Mouse (Mus musculus) ovary, adult 18-20 months (tissue): ENCODE measurements at regions not wholly inside any gene's neighbourhood (a gene's known extent, or its start where the extent isn't known, plus 50 kb on each side); places are given as distances from the start of the nearest gene placed in this dataset.

ENCODE experiments used
- DNase-seq: peaks from one replicate; pipeline ENCODE4 v3.0.0; 2022; ENCODE audit warnings: low spot score, mixed read lengths

- no peak for DNase-seq
Observed at GRCm38 (mm10) chr2:123023918-123024317, 258.9 kb downstream of the Sqor start.

- no peak for DNase-seq
Observed at GRCm38 (mm10) chr2:123024380-123024779, 259.3 kb downstream of the Sqor start.

DNA sequence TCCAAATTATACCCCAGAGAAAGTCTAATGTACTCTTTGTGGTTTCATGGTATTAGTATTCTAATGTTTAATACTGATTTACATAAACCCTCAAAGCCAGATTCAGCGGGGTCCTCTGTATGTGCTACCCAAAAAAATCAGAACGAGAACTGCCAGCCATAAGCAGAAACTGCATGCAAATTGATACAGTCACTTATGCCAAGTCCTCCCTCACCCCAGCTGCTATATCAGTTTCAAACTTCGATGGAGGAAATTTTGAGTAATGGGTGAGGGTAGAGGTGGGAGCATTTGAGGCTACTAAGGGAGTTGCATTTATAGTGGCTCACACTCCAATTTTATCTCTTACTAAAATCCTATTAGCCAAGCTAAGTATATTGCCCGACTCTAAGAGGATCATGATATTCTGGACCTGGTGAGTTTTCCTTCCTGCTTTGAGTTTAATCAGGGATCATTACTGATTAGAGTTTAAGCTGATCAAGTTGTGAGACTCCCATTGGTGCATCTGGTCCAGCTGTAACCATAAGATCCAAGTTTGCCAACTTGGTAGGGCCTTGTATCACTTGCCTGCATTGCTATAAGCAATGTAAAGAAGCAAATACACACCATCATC is 260.0 kb downstream of the Sqor start:
- no peak for DNase-seq

GRCm38 (mm10) chr2:123047321-123047720 is 282.3 kb downstream of the Sqor start:
- no peak for DNase-seq

DNA sequence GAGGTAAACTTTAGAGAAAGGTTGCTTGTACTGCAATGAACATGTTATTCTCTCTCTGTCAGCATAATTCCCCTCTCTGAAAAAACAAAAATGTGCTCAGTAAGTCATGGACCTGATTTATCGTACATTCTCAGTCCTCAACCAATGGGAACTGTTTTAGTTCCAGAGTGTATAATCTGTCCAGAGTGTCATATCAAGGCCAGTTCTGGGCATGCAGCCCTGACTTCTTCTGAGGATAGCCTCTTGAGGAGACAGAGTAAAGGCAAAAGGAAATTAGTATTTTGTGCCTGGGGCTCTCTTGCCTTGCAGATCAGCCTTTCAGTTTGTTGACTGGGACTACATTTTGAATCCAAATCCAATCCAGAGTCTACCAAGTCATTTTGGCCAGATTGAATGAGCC is 299.6 kb downstream of the Sqor start:
- DNase-seq: peak; percentile 48

DNA sequence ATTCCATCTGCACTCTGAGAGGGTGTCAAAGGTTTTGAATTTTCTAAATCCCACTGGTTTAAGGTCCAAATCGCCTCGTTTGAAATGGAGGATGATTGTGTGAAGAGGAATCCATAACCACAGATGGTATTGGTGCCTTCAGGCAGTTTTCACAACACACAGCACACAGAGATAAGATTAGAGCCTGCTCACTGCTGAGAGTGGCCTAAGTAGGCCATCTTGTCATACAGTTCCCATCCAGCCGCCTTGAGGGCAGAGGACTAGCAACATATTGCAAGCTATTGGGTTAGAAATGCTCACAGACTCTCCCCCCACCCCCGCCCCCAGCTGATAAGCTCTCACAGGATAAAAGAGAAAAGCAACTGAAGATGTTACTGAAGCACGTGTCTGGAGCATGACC is 303.8 kb downstream of the Sqor start:
- DNase-seq: no peak

- DNase-seq: no peak
Observed at GRCm38 (mm10) chr2:123072653-123073052, 307.6 kb downstream of the Sqor start.

DNA sequence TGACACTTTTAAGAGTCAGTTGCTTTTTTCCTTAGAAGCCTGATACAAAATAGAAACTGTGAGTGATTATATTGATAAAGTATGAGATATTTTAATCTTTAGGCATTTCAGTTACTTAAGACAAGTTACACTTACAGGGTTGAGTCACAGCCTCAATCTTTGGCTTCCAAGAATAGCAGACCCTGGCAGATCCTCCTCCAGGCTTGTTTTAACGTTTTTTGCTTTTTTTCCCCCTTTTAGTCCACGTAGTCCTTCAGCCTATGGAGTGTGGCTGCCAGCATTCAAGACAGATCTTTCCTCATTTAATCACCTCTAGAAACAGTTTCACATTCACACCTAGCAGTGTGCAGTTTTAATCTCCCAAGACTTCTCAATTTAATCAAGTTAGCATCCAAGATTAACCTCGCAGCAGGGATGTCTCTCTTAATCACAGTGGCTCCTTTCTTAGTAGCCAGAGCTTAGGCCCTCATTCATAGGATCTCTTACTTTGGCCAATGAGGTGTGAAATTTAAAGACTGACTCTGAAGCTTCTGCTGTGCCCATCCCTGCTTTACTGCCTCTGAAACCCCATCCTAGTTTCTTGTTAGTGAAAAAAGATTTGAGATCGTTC is 308.5 kb downstream of the Sqor start:
- no peak for DNase-seq

DNA sequence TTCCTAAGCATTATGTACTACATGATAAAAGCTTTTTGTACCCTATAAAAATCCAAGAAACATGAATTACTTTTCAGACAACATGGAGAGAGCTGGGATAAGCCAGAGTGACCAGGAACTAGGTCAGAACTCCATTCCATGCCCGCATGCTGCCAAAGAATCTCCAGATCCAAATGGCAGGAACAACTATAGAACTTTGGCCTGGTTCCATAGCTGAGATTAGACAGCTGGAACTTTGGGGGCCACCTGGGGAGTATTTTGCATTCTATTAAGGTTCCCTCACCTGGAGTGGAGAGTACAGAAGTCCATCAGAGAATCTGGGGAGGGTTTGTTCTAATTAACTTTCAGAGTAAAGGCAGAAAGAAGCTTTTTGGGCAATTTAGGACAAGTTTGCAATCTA is 327.7 kb downstream of the Sqor start:
- no peak for DNase-seq

DNA sequence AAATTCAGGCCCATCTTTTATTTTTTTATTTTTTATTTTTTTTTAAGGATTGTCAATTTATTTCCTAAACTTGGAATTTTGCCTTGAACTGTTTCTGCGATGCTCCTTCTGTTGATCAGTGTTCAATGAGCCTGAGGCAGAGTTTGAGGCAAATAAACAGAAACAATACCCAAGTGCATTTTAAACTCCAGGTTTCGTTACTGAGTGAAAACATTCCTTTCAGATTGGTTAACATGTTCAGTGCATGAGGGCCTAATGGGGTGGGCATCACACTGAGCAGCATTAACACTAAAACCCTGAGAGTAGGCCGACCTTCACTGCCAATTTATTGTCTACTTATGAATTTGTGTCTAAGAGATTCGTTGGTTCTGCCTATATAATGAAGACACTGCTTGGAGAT is 338.5 kb downstream of the Sqor start:
- no peak for DNase-seq

DNA sequence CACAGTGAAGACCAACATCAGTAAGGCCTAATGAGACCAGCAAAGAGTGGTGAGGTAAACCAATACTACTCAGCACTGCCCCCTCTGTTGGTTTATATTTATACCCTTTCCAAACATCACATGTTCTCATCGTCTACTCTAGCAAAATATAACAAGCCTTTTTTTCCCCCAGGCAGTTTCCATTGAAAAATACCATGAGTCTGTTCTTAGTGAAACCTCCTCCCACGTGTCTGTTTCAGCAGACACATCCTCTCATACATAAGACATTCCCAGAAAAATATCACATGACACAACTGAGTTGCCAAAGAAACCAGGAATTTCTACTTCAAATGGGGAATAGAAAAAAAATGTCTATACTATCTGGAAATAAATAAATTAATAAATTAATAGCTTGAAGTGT is 366.5 kb downstream of the Sqor start:
- DNase-seq: no peak

- DNase-seq: no peak
Observed at GRCm38 (mm10) chr2:123153170-123153569, 388.1 kb downstream of the Sqor start.

GRCm38 (mm10) chr2:123165384-123165783 is 400.3 kb downstream of the Sqor start:
- DNase-seq: no peak

DNA sequence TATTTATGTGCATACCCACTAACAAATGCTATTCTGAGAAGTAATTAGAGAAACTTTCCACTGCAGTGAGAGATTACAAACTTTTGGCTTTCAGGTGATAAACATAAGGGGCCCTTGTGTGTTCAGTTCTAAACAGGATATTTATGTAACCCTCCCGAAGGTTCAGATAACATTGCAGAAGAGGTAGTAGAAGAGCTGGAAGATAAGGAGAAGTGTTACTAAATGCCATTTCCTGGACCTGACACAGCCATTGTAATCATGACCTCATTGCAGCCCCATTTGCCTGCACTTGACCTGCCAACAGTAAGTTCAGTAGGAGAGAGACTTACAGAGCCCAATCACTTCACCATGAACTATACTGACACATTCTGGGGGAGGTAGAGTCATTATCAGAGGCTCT is 405.6 kb downstream of the Sqor start:
- DNase-seq: no peak

- no peak for DNase-seq
Observed at GRCm38 (mm10) chr2:123182208-123182607, 417.2 kb downstream of the Sqor start.

DNA sequence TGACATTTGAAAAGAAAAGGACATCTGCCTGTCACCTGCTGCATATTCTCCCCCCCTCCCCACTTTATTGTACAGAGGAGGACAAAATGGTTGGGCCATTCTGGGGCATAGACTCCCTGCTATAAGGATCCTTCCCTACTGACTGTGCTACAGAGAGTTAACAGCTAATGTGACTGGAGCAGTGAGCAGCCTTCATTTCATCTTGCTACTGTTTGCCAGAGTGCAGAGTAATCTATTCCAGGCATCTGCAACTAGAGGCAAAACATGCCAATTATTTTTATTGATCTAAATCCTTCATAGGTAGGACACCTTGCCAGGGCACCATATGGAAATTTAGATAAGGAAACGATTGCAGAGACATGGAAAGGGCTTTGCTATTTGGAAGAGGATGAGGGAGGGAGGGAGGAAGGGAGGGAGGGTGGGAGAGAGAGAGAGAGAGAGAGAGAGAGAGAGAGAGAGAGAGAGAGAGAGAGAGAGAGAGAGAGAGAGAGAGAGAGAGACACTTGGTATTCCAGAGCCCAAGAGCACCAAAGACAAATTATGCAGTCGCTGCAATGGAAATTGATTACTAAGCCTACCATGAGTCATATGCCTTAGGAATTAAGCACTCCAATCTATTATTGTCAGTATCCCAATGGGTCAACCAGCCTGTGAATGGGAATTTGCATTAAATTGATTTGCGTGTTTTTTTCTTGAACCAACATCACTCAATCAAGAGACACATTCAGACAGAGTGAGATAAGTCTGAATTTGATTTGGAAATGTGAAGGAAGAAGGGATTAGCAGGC is 426.0 kb downstream of the Sqor start:
- no peak for DNase-seq

DNA sequence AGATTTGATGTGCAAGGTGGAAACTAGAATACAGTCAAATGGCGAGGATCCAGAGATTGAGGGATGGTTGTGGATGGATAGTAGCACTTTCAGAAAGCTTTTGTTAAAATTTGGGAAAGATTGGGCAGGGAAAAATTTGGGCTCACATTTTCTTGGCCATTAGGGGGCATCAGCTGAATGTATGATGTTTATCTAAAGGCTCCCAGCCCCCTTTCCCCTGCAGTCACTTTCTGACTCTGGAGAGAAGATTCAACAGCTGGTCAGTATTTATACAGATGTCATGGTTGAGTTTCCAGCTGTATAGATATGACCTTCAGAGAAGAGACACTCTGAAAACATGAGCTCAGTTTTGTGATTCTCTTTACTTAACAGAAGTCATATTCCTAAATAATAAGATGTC is 429.5 kb downstream of the Sqor start:
- DNase-seq: no peak
